Mouse (Mus musculus): ENCODE results near the gene Ispd. TPM values are rescaled to one million over a fixed set of nuclear protein-coding genes. Genes with fewer than 3 reads are reported as not detected.

Ispd gene
- polyA plus RNA-seq, 1 experiment = not detected

DNA sequence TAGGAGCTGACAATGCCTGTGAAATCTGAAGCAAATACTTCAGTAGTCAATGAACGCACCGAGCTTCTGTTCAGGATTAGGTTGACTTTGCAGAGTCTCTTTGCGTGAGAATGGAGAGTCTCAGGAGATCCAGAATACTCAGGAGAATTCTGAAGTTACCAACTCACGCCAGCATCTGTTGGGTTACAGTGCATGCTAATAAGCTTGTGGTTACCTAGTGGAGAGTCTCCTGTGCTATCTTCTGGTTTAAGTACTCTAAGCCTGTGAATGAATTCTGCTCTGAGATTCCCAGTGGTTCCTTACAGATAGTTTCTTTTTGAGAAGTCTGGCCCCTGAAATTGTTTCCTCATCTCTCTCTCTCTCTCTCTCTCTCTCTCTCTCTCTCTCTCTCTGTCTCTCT lies 343.0 kb downstream of the Ispd start:
- Histone ChIP-seq H3K4me3 (ENCODE audit: insufficient read depth, low read depth, low read length) (no peak overlapping the region), H3K27ac (ENCODE audit: insufficient read depth, low read depth, low read length) (no peak overlapping the region), H3K4me1 (ENCODE audit: control insufficient read depth, insufficient read depth, low read length) (no peaks in the 10 kb centered on the region)
- 88% methylated on average over 4 of the region's 4 CpGs for WGBS
- TF ChIP-seq POLR2A (IDR thresholded peaks at IDR 0.05; ENCODE audit: insufficient read depth, low read depth, low read length) (no peak), CTCF (IDR thresholded peaks at IDR 0.05; ENCODE audit: insufficient read depth, low read depth, low read length) (no peak)

DNA sequence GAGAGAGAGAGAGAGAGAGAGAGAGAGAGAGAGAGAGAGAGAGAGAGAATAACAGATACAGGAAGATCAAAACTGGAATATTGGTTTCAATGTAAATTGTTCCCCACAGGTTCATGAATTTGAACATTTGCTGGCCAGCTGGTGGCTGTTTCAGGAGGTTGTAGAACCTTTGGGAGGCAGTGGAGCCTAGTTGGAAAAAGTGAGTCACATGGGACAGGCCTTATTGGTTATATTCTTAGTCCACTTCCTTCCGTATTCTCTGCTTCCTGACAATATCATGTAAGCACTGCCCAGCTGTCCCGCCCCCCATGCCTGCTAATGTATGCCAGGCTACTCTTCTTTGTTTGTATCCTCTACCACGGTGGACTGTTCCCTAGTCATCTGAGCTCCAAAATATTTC lies 344.0 kb downstream of the Ispd start:
- Histone ChIP-seq H3K4me3 (ENCODE audit: insufficient read depth, low read depth, low read length) (no peak overlapping the region), H3K27ac (ENCODE audit: insufficient read depth, low read depth, low read length) (no peak overlapping the region), H3K4me1 (ENCODE audit: control insufficient read depth, insufficient read depth, low read length) (no peaks in the 10 kb centered on the region)
- TF ChIP-seq POLR2A (IDR thresholded peaks at IDR 0.05; ENCODE audit: insufficient read depth, low read depth, low read length) (no peak), CTCF (IDR thresholded peaks at IDR 0.05; ENCODE audit: insufficient read depth, low read depth, low read length) (no peak)
- 91% methylated on average over 3 of the region's 3 CpGs for WGBS

DNA sequence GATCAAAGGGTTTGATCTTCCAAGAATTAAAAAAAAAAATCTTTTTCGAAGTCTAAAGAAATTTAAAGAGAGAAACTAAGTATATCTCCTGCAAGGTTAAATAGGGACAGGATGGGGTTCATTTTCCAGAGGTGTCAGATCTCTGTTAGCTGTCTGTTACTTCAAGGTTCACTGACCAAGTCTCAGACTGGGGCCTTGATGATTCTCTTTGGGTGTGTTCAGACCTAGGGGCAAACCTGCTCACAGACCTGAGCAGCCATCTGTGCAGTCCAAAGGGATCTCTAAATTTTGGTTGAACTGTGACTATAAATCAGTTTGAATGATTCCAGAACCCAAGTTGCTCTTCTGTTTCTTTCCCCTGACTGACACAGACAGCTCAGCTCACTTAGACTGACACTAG lies 344.8 kb downstream of the Ispd start:
- no peak for TF ChIP-seq POLR2A (IDR thresholded peaks at IDR 0.05; ENCODE audit: insufficient read depth, low read depth, low read length)
- TF ChIP-seq CTCF (IDR thresholded peaks at IDR 0.05; ENCODE audit: insufficient read depth, low read depth, low read length) = no peak
- 83% methylated on average over 1 of the region's 1 CpGs for WGBS
- Histone ChIP-seq H3K27ac (ENCODE audit: insufficient read depth, low read depth, low read length) (no peak overlapping the region), H3K4me1 (ENCODE audit: control insufficient read depth, insufficient read depth, low read length) (no peaks in the 10 kb centered on the region), H3K4me3 (ENCODE audit: insufficient read depth, low read depth, low read length) (no peak overlapping the region)

DNA sequence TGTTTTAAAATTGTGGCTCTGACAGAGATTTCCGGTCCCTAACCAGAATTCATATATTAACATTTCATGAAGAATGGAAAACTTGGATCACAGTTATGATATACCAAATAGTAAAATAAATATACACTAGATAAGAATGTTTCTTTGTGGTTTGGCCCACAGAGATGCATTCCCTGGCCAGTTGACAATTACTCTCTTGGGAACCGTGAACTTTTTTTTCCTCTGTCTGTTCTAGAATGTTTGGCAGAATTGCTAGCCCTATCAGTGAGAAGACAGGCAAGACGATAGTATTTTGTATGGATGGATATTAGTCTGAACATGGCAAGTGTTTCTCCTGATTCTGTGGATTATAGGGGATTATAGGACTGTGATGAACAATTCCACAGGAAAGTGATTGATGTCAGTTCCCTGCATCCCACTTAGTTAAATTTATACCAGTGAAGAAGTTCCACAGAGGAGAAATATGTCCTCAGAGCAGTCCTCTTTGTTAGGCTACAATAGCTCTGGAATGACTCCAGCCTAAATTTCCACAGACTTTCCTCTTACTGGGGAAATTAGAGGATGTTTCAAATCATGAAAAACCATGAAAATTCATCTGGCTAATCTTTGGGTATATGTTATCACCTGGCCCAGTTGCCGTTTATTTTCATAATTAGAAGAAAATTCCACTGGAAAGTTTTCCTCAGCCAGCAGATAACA lies 352.6 kb downstream of the Ispd start:
- no peak overlapping the region for H3K4me3 ChIP-seq (ENCODE audit: insufficient read depth, low read depth, low read length)
- WGBS = 78% methylated on average over 4 of the region's 4 CpGs
- no peaks in the 10 kb centered on the region for H3K4me1 ChIP-seq (ENCODE audit: control insufficient read depth, insufficient read depth, low read length)
- H3K27ac ChIP-seq (ENCODE audit: insufficient read depth, low read depth, low read length) = no peak overlapping the region
- no peak for TF ChIP-seq CTCF (IDR thresholded peaks at IDR 0.05; ENCODE audit: insufficient read depth, low read depth, low read length)
- TF ChIP-seq POLR2A (IDR thresholded peaks at IDR 0.05; ENCODE audit: insufficient read depth, low read depth, low read length) = no peak

Other genes starting within 250 kb of the Ispd start
- gene Ankmy2, start 224.3 kb upstream of the Ispd start, polyA plus RNA-seq (2012; ENCODE audit: insufficient read depth, insufficient read length, low replicate concordance, missing spikeins) = not detected in 2 replicates
- gene Bzw2, start 223.4 kb upstream of the Ispd start, polyA plus RNA-seq (2012; ENCODE audit: insufficient read depth, insufficient read length, low replicate concordance, missing spikeins) = not detected in 2 replicates
- gene Lrrc72, start 128.1 kb upstream of the Ispd start, polyA plus RNA-seq (2012; ENCODE audit: insufficient read depth, insufficient read length, low replicate concordance, missing spikeins) = not detected in 2 replicates
- gene Sostdc1, start 67.3 kb upstream of the Ispd start, polyA plus RNA-seq (2012; ENCODE audit: insufficient read depth, insufficient read length, low replicate concordance, missing spikeins) = not detected in 2 replicates
- gene D630036H23Rik, start 731 bp downstream of the Ispd start, polyA plus RNA-seq (2012; ENCODE audit: insufficient read depth, insufficient read length, low replicate concordance, missing spikeins) = not detected in 2 replicates

All from olfactory bulb, adult 2 months (tissue).